Mouse (Mus musculus): ENCODE results near the gene Tlx2. TPM values are rescaled to one million over a fixed set of nuclear protein-coding genes. Genes with fewer than 3 reads are reported as not detected.
A peak's percentile ranks its signal among the peaks of the same experiment; 100 is the strongest.

The Tlx2 gene
- not detected in 2 replicates for polyA plus RNA-seq (2012; ENCODE audit: insufficient read depth, insufficient read length, low replicate concordance, missing spikeins)

- Histone ChIP-seq H3K4me1 (ENCODE audit: control insufficient read depth, insufficient read depth, low read length) (peaks cover 8% of the 10 kb centered on the region), H3K4me3 (ENCODE audit: insufficient read depth, low read depth, low read length) (no peak within 1 kb of the TSS), H3K27ac (ENCODE audit: insufficient read depth, low read depth, low read length) (no peak within 1 kb of the TSS)
- no peak for TF ChIP-seq POLR2A (IDR thresholded peaks at IDR 0.05; ENCODE audit: insufficient read depth, low read depth, low read length)
- no peak for TF ChIP-seq CTCF (IDR thresholded peaks at IDR 0.05; ENCODE audit: insufficient read depth, low read depth, low read length)
- WGBS, result 1% methylated on average over 10 of the region's 10 CpGs
These were observed at the start of gene Tlx2 for GRCm38 (mm10) chr6:83070247-83070310. Gene Tlx2, minus strand, starts transcription at chr6:83070293.

- H3K4me1 ChIP-seq (ENCODE audit: control insufficient read depth, insufficient read depth, low read length), result peaks cover 32% of the 10 kb centered on the region
- no peak overlapping the region for H3K27ac ChIP-seq (ENCODE audit: insufficient read depth, low read depth, low read length)
- 64% methylated on average over 7 of the region's 7 CpGs for WGBS
- TF ChIP-seq POLR2A (IDR thresholded peaks at IDR 0.05; ENCODE audit: insufficient read depth, low read depth, low read length) (no peak), CTCF (IDR thresholded peaks at IDR 0.05; ENCODE audit: insufficient read depth, low read depth, low read length) (no peak)
- no peak overlapping the region for H3K4me3 ChIP-seq (ENCODE audit: insufficient read depth, low read depth, low read length)
These were observed 49.6 kb upstream of the Tlx2 start for GRCm38 (mm10) chr6:83119734-83120051.

GRCm38 (mm10) chr6:83118825-83119733, 49.0 kb upstream of the Tlx2 start:
- Histone ChIP-seq H3K4me1 (ENCODE audit: control insufficient read depth, insufficient read depth, low read length) (peaks cover 27% of the 10 kb centered on the region), H3K27ac (ENCODE audit: insufficient read depth, low read depth, low read length) (no peak overlapping the region), H3K4me3 (ENCODE audit: insufficient read depth, low read depth, low read length) (no peak overlapping the region)
- TF ChIP-seq POLR2A (IDR thresholded peaks at IDR 0.05; ENCODE audit: insufficient read depth, low read depth, low read length) (no peak), CTCF (IDR thresholded peaks at IDR 0.05; ENCODE audit: insufficient read depth, low read depth, low read length) (no peak)
- WGBS, result 74% methylated on average over 14 of the region's 14 CpGs

- 76% methylated on average over 11 of the region's 11 CpGs for WGBS
- no peak for TF ChIP-seq CTCF (IDR thresholded peaks at IDR 0.05; ENCODE audit: insufficient read depth, low read depth, low read length)
- no peak for TF ChIP-seq POLR2A (IDR thresholded peaks at IDR 0.05; ENCODE audit: insufficient read depth, low read depth, low read length)
- Histone ChIP-seq H3K4me3 (ENCODE audit: insufficient read depth, low read depth, low read length) (no peak overlapping the region), H3K4me1 (ENCODE audit: control insufficient read depth, insufficient read depth, low read length) (peaks cover 27% of the 10 kb centered on the region), H3K27ac (ENCODE audit: insufficient read depth, low read depth, low read length) (no peak overlapping the region)
These were observed 48.3 kb upstream of the Tlx2 start for GRCm38 (mm10) chr6:83118369-83118768.

- Histone ChIP-seq H3K4me3 (ENCODE audit: insufficient read depth, low read depth, low read length) (no peak overlapping the region), H3K4me1 (ENCODE audit: control insufficient read depth, insufficient read depth, low read length) (peaks cover 24% of the 10 kb centered on the region), H3K27ac (ENCODE audit: insufficient read depth, low read depth, low read length) (no peak overlapping the region)
- WGBS, result 91% methylated on average over 13 of the region's 13 CpGs
- no peak for TF ChIP-seq CTCF (IDR thresholded peaks at IDR 0.05; ENCODE audit: insufficient read depth, low read depth, low read length)
- no peak for TF ChIP-seq POLR2A (IDR thresholded peaks at IDR 0.05; ENCODE audit: insufficient read depth, low read depth, low read length)
These were observed 47.5 kb upstream of the Tlx2 start for GRCm38 (mm10) chr6:83117616-83118015.

- Histone ChIP-seq H3K4me1 (ENCODE audit: control insufficient read depth, insufficient read depth, low read length) (peaks cover 22% of the 10 kb centered on the region), H3K27ac (ENCODE audit: insufficient read depth, low read depth, low read length) (no peak overlapping the region), H3K4me3 (ENCODE audit: insufficient read depth, low read depth, low read length) (no peak overlapping the region)
- WGBS, result 73% methylated on average over 4 of the region's 4 CpGs
- no peak for TF ChIP-seq POLR2A (IDR thresholded peaks at IDR 0.05; ENCODE audit: insufficient read depth, low read depth, low read length)
- no peak for TF ChIP-seq CTCF (IDR thresholded peaks at IDR 0.05; ENCODE audit: insufficient read depth, low read depth, low read length)
These were observed 47.0 kb upstream of the Tlx2 start for GRCm38 (mm10) chr6:83117165-83117438.

GRCm38 (mm10) chr6:83116373-83117164, 46.5 kb upstream of the Tlx2 start:
- H3K27ac ChIP-seq (ENCODE audit: insufficient read depth, low read depth, low read length), result no peak overlapping the region
- WGBS, result 79% methylated on average over 11 of the region's 11 CpGs
- TF ChIP-seq POLR2A (IDR thresholded peaks at IDR 0.05; ENCODE audit: insufficient read depth, low read depth, low read length) (no peak), CTCF (IDR thresholded peaks at IDR 0.05; ENCODE audit: insufficient read depth, low read depth, low read length) (no peak)
- peaks cover 20% of the 10 kb centered on the region for H3K4me1 ChIP-seq (ENCODE audit: control insufficient read depth, insufficient read depth, low read length)
- peak overlapping the region; percentile 78; the same call in 1 of the 2 replicates for H3K4me3 ChIP-seq (ENCODE audit: insufficient read depth, low read depth, low read length)

- Histone ChIP-seq H3K4me3 (ENCODE audit: insufficient read depth, low read depth, low read length) (peak overlapping the region; percentile 78), H3K27ac (ENCODE audit: insufficient read depth, low read depth, low read length) (no peak overlapping the region), H3K4me1 (ENCODE audit: control insufficient read depth, insufficient read depth, low read length) (peaks cover 20% of the 10 kb centered on the region)
- TF ChIP-seq POLR2A (IDR thresholded peaks at IDR 0.05; ENCODE audit: insufficient read depth, low read depth, low read length), result no peak
- TF ChIP-seq CTCF (IDR thresholded peaks at IDR 0.05; ENCODE audit: insufficient read depth, low read depth, low read length), result no peak
- under 1% methylated on average over 40 of the region's 48 CpGs for WGBS
These were observed 45.7 kb upstream of the Tlx2 start for GRCm38 (mm10) chr6:83115682-83116372.
